Mouse (Mus musculus) heart, adult 2 months (tissue): Measurements from ENCODE around the gene Snrpd3.

Experiments
- CTCF ChIP-seq: fragments of 200-600 bp; IDR thresholded peaks from 2 replicates; pipeline ENCODE4 v1.8.1; 2022; ENCODE audit warnings: antibody characterized with exemption, mild to moderate bottlenecking, moderate library complexity
- EP300 ChIP-seq: fragments of 200-500 bp; IDR thresholded peaks from 2 replicates; pipeline ENCODE4 v1.6.1; 2011; ENCODE audit warnings: low read depth, low read length, control low read depth; ENCODE audit not compliant: insufficient read depth
- POLR2A ChIP-seq: fragments of 200-500 bp; IDR thresholded peaks from 2 replicates; pipeline ENCODE4 v1.6.1; 2011; ENCODE audit warnings: mild to moderate bottlenecking, low read depth, low read length, control low read depth; ENCODE audit not compliant: insufficient read depth

DNA sequence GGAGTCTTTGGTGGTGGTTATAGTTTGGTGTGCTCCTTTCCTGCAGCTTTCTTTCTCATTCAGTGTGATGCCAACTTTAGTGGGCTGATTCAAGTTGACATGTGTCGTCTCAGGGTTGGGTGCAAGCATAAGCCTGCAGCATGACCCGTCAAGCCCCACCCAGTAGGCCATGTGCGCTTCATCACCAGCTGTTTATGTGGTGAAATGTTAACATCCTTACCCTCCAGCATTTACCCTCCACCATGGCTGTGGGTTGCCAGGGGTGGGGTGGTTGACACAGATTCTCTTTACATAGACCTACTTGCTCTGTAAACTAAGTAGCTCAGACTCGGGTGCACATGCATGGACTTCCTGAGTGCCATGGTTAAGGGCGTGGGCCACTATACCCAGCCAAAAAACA is 18.8 kb downstream of the Snrpd3 start:
- TF ChIP-seq CTCF: no peak
- TF ChIP-seq POLR2A: no peak
- TF ChIP-seq EP300: no peak
